Mouse (Mus musculus) bone marrow macrophage, adult 2 months (primary cell): ENCODE measurements around the gene Gpr62.

ENCODE experiments used
- CTCF ChIP-seq: IDR thresholded peaks from 2 replicates; pipeline ENCODE4 v1.5.1; 2012; ENCODE audit warnings: low read depth, mild to moderate bottlenecking, low read length, moderate library complexity
- POLR2A ChIP-seq: IDR thresholded peaks from 2 replicates; pipeline ENCODE4 v1.6.1; 2012; ENCODE audit warnings: mild to moderate bottlenecking, low read depth, low read length, borderline replicate concordance

- no peak for TF ChIP-seq CTCF
- TF ChIP-seq POLR2A = no peak
These were observed 48.5 kb upstream of the Gpr62 start, which contains the start of gene Iqcf5 for GRCm38 (mm10) chr9:106514273-106514672.
